Mouse (Mus musculus): ENCODE measurements at regions not wholly inside any gene's neighbourhood (a gene's known extent, or its start where the extent isn't known, plus 50 kb on each side); places are given as distances from the start of the nearest gene placed in this dataset.

- no peak for TF ChIP-seq CTCF (conservative IDR thresholded peaks at IDR 0.05; ENCODE audit: low read length)
- TF ChIP-seq POU5F1 (IDR thresholded peaks at IDR 0.05; ENCODE audit: borderline replicate concordance, low read length): no peak
These were observed 265.5 kb downstream of the Prex1 start for GRCm38 (mm10) chr2:166448161-166448560.
